ENCODE assay signal across 1 mouse cellular context in the genomic region with DNA sequence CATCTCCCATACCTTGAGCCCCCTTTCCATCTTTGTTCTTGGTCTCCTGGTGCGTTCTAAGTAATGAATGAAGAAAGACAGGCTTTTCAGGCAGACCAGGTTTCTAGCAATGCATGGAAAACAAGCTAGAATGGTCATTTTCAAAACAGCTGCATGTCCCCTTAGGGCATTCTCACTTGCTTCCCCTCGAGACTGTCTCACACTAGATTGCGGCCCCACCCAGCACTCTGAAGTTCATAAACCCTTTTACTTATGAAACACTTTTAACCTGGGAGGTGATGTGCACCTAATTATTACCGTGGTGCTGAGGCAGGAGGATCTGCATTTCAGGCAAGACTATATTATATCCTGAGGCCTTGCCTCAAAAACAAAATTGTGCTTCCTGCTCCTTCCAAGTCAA.
TF ChIP-seq lines count a peak whose summit lies in the region.

No protein-coding gene starts in this region.

TF ChIP-seq in MEL, 35 proteins besides CTCF, POLR2A, EP300 and RAD21 (continued from another document):
- TF ChIP-seq MEF2A (IDR thresholded peaks at IDR 0.05; ENCODE audit: extremely low read depth, insufficient replicate concordance, low read depth, low read length, poor library complexity, severe bottlenecking) (no peak), GATA1 (IDR thresholded peaks at IDR 0.05; ENCODE audit: low read depth, low read length) (no peak), MAZ (IDR thresholded peaks at IDR 0.05; ENCODE audit: low read depth, low read length) (no peak), TBP (IDR thresholded peaks at IDR 0.05; ENCODE audit: low read depth, low read length) (no peak), ZMIZ1 (IDR thresholded peaks at IDR 0.05; ENCODE audit: low read depth, low read length) (no peak), TAL1 (IDR thresholded peaks at IDR 0.05; ENCODE audit: low read length) (no peak), USF1 (IDR thresholded peaks at IDR 0.05; ENCODE audit: low read depth, low read length) (no peak), POLR2AphosphoS5 (IDR thresholded peaks at IDR 0.05; ENCODE audit: borderline replicate concordance, low read depth, low read length) (no peak), ZKSCAN1 (IDR thresholded peaks at IDR 0.05; ENCODE audit: low read depth, low read length) (no peak), NRF1 (IDR thresholded peaks at IDR 0.05; ENCODE audit: insufficient read depth, low read depth, low read length, poor library complexity, severe bottlenecking) (no peak), ELF1 (IDR thresholded peaks at IDR 0.05; ENCODE audit: low read depth, low read length) (no peak), POLR2AphosphoS2 (IDR thresholded peaks at IDR 0.05; ENCODE audit: low read length) (no peak), GABPA (IDR thresholded peaks at IDR 0.05; ENCODE audit: low read depth, low read length) (no peak), ZNF384 (IDR thresholded peaks at IDR 0.05; ENCODE audit: low read depth, low read length) (no peak), MYC (IDR thresholded peaks at IDR 0.05; ENCODE audit: low read depth, low read length) (no peak), CHD1 (IDR thresholded peaks at IDR 0.05; ENCODE audit: low read depth, low read length) (no peak)
